Mouse (Mus musculus) cerebellum, adult 11-12 months (tissue): ENCODE data around the gene Ppp1r37.
"Not testable (repeated sequence)": the region's sequence is repeated elsewhere in the genome, so short reads cannot be mapped to it uniquely, and the experiment has no call there.

ENCODE experiments used
- DNase-seq: peaks from one replicate; pipeline ENCODE4 v3.0.0; 2022

The Ppp1r37 gene

DNA sequence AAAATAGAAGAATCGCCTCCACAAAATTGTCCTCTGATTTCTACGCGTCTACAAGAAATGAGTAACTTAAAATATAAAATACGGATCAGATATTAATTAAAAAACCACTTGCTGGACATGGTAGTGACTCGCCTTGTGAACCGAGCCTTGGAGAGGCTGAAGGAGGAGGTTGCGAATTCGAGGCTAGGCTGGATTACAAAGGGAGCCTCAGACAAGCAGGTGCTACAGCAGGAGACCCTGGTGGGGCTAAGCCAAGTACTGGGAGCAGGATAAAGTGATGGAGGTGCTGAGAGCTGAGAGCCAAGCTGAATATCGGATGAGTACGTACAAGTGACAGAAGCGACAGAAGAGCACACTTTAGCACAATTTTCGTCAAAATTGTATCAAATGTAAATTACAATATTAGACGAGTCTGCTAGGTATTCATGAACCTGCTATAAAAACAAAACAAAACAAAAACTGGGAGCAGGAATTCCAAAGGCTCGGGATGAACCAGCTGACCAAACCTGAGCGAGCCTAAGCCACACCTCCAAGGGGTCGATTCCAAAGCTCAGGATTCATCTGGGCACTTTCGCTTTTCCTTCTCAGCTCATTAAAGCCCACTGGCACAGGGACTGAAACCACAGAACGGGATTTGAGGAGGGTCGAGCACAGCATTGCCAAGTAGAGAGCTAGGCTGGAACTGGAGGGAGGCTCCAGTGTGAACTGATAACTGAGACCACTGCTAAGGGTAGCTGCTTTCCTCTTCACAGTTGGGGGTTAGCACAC, at the start of gene Ppp1r37:
Ppp1r37 (minus strand) TSS at position 434 of the 768 bp plus-strand sequence.
- peak; percentile 56 for DNase-seq

GRCm38 (mm10) chr7:19610969-19611368, 48.1 kb upstream of the Ppp1r37 start:
- no peak for DNase-seq

- DNase-seq, result no peak
These were observed 46.9 kb upstream of the Ppp1r37 start for GRCm38 (mm10) chr7:19609641-19610332.

DNA sequence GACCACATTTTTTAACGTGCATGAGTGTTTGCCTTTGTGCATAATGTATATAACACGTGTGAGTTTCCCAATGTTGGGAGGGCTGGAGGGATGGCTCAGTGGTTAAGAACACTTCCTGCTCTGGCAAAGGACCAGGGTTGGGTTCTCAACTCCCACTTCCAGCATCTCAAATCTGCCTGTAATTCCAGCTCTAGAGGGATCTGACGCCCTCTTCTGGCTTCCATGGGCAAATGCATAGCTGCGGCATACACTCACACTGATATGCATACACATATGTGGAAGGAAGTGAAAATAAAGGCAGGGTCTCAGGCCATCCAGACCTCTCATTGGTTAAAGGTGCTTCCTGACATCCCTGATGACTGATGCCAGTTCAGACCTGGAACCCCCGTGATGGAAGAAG, 44.4 kb upstream of the Ppp1r37 start:
- DNase-seq, result no peak

DNA sequence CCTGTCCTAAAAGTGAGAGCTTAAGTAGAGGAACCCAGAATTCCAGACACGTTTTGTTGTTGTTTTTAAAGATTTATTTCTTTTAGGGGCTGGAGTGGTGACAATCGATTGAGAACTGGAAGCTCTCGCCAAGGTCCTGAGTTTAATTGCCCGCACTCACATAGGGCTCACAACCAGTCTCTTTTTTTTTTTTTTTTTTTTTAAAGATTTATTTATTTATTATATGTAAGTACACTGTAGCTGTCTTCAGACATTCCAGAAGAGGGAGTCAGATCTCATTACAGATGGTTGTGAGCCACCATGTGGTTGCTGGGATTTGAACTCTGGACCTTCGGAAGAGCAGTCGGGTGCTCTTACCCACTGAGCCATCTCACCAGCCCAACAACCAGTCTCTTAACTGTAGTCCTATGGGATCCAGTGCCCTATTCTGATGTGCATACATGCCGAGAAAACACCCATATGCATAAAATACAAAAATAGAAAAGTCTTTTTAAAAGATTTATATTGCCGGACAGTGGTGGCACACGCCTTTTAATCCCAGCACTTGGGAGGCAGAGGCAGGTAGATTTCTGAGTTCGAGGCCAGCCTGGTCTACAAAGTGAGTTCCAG, 41.8 kb upstream of the Ppp1r37 start:
- DNase-seq, result not testable (repeated sequence)

- peak; percentile 95 for DNase-seq
These were observed 41.2 kb upstream of the Ppp1r37 start, which contains the start of gene Clasrp for GRCm38 (mm10) chr7:19603849-19604605. TSS of gene Clasrp (minus strand) at chr7:19604486.

GRCm38 (mm10) chr7:19603055-19603454, 40.2 kb upstream of the Ppp1r37 start:
- no peak for DNase-seq

- DNase-seq, result peak; percentile 59
These were observed 37.7 kb upstream of the Ppp1r37 start for GRCm38 (mm10) chr7:19600562-19600961.

GRCm38 (mm10) chr7:19593061-19593730, 30.3 kb upstream of the Ppp1r37 start:
- DNase-seq, result no peak

GRCm38 (mm10) chr7:19589917-19590316, 27.0 kb upstream of the Ppp1r37 start:
- DNase-seq, result peak; percentile 87

DNA sequence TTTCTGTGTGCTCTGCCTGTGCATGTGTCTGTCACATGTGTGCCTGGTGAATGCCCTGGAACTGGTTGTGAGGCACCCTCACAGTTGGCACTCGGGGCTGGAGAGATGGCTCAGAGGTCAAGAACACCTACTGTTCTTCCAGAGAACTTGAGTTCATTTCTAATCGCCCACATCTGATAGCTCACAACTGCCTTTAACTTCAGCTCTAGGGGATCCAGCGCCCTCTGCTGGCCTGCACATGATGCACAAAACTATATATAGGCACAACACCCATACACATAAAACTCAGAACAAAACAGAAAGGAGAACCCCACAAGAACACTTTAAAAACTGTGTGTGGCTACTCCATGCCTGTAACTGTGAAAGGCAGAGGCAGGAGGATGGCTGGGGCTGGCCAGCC, 26.3 kb upstream of the Ppp1r37 start:
- DNase-seq, result no peak

GRCm38 (mm10) chr7:19586269-19586668, 23.4 kb upstream of the Ppp1r37 start:
- no peak for DNase-seq

- peak; percentile 33 for DNase-seq
These were observed 17.8 kb upstream of the Ppp1r37 start for GRCm38 (mm10) chr7:19580634-19581033.

DNA sequence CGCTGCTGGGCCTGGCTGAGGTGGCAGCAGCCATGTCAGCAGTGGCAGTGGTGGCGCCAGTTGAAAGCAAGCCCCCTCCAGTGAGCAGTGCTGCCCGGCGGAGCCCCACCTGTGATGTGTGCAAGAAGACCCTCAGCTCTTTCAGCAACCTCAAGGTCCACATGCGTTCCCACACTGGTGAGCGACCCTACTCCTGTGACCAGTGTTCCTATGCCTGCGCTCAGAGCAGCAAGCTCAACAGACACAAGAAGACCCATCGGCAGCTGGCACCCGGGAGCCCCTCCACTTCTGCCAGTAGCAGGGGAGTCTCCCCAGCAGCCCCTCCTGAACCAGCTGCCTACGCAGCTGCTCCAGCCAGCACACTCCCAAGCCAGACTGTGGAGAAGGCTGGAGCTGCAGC, 16.9 kb upstream of the Ppp1r37 start:
- peak; percentile 43 for DNase-seq

DNA sequence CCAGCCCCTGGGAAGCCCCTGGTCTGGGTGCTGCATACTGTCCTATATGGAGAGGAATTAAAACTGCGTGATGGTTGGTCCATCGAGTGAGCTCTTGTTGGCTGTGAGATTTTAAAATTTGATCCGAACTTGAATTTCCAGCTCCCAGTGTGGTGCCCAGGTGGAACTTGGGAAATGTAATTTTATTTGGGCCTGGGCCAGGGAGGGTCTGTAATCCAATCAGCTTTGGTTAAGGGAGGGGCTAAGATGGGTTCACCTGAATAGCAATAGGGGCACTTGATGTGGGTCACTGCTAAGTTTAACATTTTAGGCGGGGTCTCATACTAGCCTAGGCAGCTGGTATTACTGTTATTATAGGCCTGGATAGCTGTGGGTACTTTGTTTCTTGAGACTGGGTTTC, 15.6 kb upstream of the Ppp1r37 start:
- no peak for DNase-seq

- peak; percentile 71 for DNase-seq
These were observed 15.1 kb upstream of the Ppp1r37 start for GRCm38 (mm10) chr7:19577877-19578414.

GRCm38 (mm10) chr7:19577141-19577852, 14.4 kb upstream of the Ppp1r37 start, which contains the start of the genes Zfp296 and Gemin7:
TSS of gene Zfp296 (plus strand) at chr7:19577287.
TSS of gene Gemin7 (minus strand) at chr7:19577595.
- DNase-seq, result peak; percentile 67

DNA sequence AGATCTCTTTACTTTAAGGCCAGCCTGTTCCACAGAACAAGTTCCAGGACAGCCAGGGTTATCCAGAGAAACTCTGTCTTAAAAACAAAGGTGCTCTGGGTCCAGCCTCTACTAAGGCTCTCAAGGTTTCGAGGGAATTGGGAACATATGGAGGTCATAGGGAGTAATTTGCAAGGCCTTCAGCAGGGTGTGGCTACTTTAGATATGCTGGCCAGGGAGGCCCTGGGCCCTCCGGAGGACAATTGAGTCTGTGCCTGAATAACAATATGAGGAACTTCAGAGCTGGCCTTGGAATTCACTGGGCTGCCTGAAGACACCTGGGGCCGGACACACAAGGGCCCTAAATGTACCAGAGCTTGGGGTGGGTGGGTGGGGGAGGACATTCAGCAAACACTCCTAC, 12.7 kb upstream of the Ppp1r37 start:
- DNase-seq, result no peak

- DNase-seq, result peak; percentile 40
These were observed 10.9 kb upstream of the Ppp1r37 start for GRCm38 (mm10) chr7:19573776-19574140.

GRCm38 (mm10) chr7:19572926-19573775, 10.3 kb upstream of the Ppp1r37 start:
- DNase-seq, result peak; percentile 74
